Mouse (Mus musculus) testis, adult 2 months (tissue): ENCODE measurements at regions not wholly inside any gene's neighbourhood (a gene's known extent, or its start where the extent isn't known, plus 50 kb on each side); places are given as distances from the start of the nearest gene placed in this dataset.

Source experiments
- H3K27ac ChIP-seq: fragments of 200-500 bp; 2 replicates; pipeline ENCODE4 v1.5.1; 2012; ENCODE audit warnings: low read depth, low read length; ENCODE audit not compliant: control insufficient read depth, insufficient read depth
- H3K27me3 ChIP-seq: fragments of 200-500 bp; 2 replicates; pipeline ENCODE4 v1.6.1; 2012; ENCODE audit warnings: mild to moderate bottlenecking, low read length, moderate library complexity; ENCODE audit not compliant: control insufficient read depth, insufficient read depth
- H3K36me3 ChIP-seq: fragments of 200-500 bp; 2 replicates; pipeline ENCODE4 v1.6.1; 2012; ENCODE audit warnings: mild to moderate bottlenecking, low read length; ENCODE audit not compliant: control insufficient read depth, insufficient read depth
- H3K4me1 ChIP-seq: fragments of 200-500 bp; 2 replicates; pipeline ENCODE4 v1.6.1; 2012; ENCODE audit warnings: low read length; ENCODE audit not compliant: control insufficient read depth, insufficient read depth
- H3K4me3 ChIP-seq: fragments of 200-500 bp; 2 replicates; pipeline ENCODE4 v1.5.1; 2012; ENCODE audit warnings: low read depth, mild to moderate bottlenecking, low read length, moderate library complexity, mixed read lengths; ENCODE audit not compliant: control insufficient read depth
- CTCF ChIP-seq: fragments of 200-500 bp; IDR thresholded peaks from 2 replicates; pipeline ENCODE4 v1.5.1; 2012; ENCODE audit warnings: low read depth, mild to moderate bottlenecking, inconsistent platforms, low read length, moderate library complexity; ENCODE audit not compliant: control insufficient read depth, insufficient read depth, insufficient replicate concordance
- POLR2A ChIP-seq: fragments of 200-500 bp; IDR thresholded peaks from 2 replicates; pipeline ENCODE4 v1.6.1; 2012; ENCODE audit warnings: low read depth, mild to moderate bottlenecking, inconsistent platforms, low read length, moderate library complexity; ENCODE audit not compliant: control insufficient read depth

DNA sequence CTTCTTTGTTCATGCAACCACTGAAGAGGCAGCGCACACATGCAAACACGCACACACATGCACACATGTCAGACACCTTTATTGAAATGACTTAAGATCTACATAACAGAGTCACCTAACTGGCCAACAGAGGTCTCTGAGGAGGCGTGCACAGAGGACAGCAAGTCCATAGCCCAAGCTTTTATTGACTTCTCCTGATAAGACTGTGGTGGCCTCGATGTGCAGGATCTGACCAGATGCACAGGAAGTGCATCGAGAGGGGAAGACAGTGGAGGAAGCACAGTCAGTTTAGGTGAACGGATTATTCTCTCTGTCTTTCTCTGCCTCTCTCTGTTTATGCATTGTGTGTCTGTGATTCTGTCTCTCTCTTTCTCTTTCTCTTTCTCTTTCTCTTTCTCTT is 124.2 kb downstream of the Rpl36a-ps1 start:
- Histone ChIP-seq H3K27ac (no peak overlapping the region), H3K36me3 (no peaks in the 10 kb centered on the region), H3K4me1 (no peaks in the 10 kb centered on the region), H3K27me3 (no peaks in the 10 kb centered on the region), H3K4me3 (no peak overlapping the region)
- TF ChIP-seq CTCF, result no peak
- TF ChIP-seq POLR2A, result no peak

DNA sequence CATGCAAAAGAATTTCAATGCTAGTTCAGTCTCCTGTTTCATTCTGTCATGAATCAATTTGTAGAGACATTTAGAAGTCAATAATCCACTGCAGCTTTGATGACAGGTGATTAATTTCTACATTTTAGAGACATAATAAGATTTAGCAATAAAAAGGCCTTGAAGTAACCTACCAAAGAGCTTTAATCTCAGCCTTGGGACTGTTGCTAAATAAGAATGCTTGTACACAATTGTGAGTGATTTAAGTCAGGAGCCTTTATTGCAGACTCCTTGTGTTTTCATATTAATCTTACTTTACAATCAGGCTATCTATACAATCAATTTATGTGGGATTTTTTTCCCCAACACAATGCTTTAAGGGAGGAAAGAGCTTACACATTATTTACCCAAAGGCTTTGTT is 127.2 kb downstream of the Rpl36a-ps1 start:
- Histone ChIP-seq H3K27me3 (no peaks in the 10 kb centered on the region), H3K4me1 (no peaks in the 10 kb centered on the region), H3K36me3 (no peaks in the 10 kb centered on the region), H3K27ac (no peak overlapping the region), H3K4me3 (no peak overlapping the region)
- TF ChIP-seq POLR2A, result no peak
- TF ChIP-seq CTCF, result no peak

DNA sequence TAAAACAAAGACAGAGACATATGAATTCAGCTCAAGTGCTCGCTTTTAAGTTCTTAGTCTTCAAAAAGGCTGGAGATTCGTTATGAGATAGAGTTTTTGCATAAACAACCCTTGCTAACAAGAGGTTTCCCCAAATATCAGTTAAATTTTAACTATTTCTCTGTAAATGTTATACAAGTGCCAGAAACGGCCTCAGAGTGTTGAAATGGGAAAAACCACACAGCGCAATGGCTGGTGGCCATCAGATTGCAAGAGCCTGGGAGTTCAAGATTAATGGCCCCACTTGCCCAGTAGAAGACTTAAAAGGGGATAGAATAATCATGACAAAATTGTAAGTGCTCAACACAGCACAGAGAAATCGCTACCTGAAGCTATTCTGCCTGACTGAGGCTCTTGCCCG is 130.1 kb downstream of the Rpl36a-ps1 start:
- no peak overlapping the region for H3K4me3 ChIP-seq
- TF ChIP-seq CTCF (no peak), POLR2A (no peak)

DNA sequence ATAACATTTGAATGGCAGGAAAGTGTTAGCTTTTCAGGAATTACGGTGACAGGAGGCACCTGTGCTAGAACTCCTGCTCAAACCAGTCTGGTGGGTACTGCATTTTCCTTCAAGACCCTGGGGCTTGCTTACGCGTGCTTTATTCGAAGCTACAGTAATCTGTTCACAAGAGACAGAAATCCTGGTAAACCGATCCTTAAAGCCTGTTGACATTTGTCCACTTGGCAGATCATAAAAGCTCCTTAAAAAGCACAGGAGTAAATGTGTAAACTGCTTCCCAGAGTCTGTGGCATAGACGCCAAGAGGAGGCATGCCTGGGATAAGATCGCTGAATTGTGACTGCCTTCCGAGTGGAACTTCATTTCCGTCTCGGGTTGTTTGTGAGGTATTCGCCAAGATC is 130.5 kb downstream of the Rpl36a-ps1 start:
- Histone ChIP-seq H3K27ac (no peak overlapping the region), H3K27me3 (no peaks in the 10 kb centered on the region), H3K4me1 (no peaks in the 10 kb centered on the region), H3K36me3 (no peaks in the 10 kb centered on the region), H3K4me3 (no peak overlapping the region)
- TF ChIP-seq POLR2A, result no peak
- no peak for TF ChIP-seq CTCF

More for the DNA sequence above, 130.1 kb downstream of the Rpl36a-ps1 start:
- no peak overlapping the region for H3K27ac ChIP-seq
- no peaks in the 10 kb centered on the region for H3K27me3 ChIP-seq
- H3K4me1 ChIP-seq, result no peaks in the 10 kb centered on the region
- H3K36me3 ChIP-seq, result no peaks in the 10 kb centered on the region

DNA sequence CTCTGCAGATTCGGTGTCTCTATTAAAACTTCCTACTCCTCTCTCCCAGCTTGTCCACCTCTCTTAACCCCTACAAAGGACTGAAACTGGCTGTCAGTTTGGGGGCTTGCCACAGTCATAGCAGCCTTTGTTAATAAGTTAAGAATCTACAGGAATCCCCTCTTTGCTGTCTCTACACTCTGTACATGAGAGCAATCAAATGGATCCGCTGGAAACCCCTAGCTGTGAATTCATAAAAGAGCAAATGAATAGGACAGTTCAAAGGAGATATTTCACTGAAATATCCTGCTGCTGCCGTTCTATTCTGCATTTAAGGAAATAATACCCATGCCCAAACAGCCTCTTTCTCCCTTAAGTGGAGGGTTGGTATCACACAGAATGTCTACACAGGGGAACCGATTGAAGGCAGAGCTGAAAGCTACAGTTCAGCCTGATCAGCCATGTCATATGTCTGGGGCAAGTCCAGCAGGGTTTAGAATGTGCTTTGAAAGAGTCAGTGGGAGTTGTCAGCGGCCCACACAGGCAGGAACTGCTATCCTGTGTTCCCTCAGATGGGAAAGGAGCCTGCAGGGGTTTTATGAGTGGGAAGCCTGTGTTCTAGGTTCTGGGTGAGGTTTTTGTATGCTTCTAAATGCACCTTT is 131.9 kb downstream of the Rpl36a-ps1 start:
- Histone ChIP-seq H3K36me3 (no peaks in the 10 kb centered on the region), H3K4me1 (no peaks in the 10 kb centered on the region)
- no peak for TF ChIP-seq CTCF
- TF ChIP-seq POLR2A, result no peak

DNA sequence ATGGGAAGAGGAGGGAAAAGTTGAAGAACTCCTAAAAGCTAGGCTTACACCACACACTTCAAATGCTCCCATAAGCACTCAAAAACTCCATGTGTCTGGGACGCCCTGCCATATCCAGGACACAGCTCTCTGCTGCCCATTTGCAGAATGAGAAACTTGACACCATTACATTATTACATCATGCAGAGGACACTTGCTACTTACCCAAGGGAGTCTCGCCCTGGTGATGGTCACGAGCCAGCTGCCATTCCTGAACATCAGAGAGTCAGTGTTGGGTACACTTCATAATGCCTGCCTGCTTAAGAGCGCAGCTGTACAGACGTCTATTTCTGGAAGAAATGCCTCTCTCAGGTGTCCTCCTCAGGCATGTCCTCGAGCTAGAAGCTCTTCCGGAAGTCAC is 135.3 kb downstream of the Rpl36a-ps1 start:
- Histone ChIP-seq H3K36me3 (no peaks in the 10 kb centered on the region), H3K4me1 (no peaks in the 10 kb centered on the region), H3K4me3 (no peak overlapping the region), H3K27ac (no peak overlapping the region), H3K27me3 (no peaks in the 10 kb centered on the region)
- TF ChIP-seq CTCF (no peak), POLR2A (no peak)

More for the DNA sequence above, 131.9 kb downstream of the Rpl36a-ps1 start:
- no peaks in the 10 kb centered on the region for H3K27me3 ChIP-seq
- H3K4me3 ChIP-seq, result no peak overlapping the region
- H3K27ac ChIP-seq, result no peak overlapping the region

DNA sequence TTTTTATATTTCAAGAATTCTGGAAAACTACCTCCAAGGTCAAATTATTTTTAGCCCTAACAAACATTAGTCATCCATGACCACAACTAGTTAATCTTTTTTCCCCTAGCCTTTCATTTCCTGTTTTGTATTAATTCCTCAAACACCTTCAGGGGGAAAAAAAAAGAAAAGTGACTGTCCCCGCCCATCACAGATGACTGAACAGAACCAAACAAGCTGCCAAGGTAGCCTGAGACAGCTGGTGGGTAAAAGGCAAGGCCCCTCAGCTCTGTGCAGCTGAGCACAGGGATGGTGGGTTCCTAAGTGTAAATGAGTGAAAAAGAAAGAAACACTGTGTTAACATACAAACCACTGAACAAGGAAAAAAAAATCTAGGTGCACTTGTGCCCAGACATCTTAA is 145.6 kb downstream of the Rpl36a-ps1 start:
- Histone ChIP-seq H3K27me3 (no peaks in the 10 kb centered on the region), H3K4me3 (no peak overlapping the region), H3K36me3 (no peaks in the 10 kb centered on the region), H3K27ac (no peak overlapping the region), H3K4me1 (no peaks in the 10 kb centered on the region)
- TF ChIP-seq CTCF (no peak), POLR2A (no peak)
